Mouse (Mus musculus): ENCODE results near the gene Katna1. TPM values are rescaled to one million over a fixed set of nuclear protein-coding genes. Genes with fewer than 3 reads are reported as not detected.
"Not testable (repeated sequence)": the region's sequence is repeated elsewhere in the genome, so short reads cannot be mapped to it uniquely, and the experiment has no call there.

Gene Katna1
- total RNA-seq (2021) = 10 to 100 TPM; 12.4 to 17.5 TPM

DNA sequence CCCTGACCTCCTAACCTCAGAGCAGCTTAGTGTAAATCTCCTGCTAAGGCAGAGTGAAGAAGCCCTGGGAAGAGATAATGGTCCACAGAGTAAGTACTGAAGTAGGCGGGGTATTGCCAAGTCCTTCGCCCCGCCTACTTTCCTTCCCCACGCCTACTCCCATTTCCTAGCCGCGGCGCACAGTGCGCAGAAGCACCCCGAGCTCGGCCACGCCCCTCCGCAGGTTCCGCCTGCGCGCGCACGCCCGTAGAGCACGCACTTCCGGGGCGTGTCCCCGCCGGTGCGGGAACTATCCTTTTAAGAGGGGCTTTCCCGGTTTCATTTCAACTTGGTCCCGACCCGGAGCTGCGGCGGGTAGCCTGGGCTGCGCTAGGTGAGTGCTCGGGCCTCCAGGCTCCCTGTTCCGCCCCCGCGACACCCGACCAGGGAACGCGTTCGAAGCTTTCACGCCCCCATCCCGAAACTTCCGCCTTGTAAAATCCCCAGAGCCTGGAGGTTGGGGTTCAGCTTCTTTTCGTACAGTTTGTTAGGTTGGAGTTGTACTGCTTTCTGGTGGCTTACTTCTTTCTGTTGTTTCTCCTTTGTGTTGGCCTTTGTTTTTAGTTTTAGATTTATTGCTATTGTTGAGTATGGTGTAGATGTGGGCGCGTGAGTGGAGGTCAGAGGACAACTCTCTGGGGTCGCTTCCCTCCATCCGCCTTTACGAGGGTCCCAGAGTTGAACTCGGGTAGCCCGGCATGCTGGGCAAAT lies at the start of gene Katna1:
TSS of gene Katna1 (plus strand) at position 250 of the 750 bp plus-strand sequence.
- peak; percentile 88 for DNase-seq (ENCODE audit: low spot score in 2 of 2)
- intact Hi-C loops (cut with DNase I) = loop anchor here (5.0 kb wide), 1 partner anchor 56 kb away; no protein-coding TSS in a partner anchor

DNA sequence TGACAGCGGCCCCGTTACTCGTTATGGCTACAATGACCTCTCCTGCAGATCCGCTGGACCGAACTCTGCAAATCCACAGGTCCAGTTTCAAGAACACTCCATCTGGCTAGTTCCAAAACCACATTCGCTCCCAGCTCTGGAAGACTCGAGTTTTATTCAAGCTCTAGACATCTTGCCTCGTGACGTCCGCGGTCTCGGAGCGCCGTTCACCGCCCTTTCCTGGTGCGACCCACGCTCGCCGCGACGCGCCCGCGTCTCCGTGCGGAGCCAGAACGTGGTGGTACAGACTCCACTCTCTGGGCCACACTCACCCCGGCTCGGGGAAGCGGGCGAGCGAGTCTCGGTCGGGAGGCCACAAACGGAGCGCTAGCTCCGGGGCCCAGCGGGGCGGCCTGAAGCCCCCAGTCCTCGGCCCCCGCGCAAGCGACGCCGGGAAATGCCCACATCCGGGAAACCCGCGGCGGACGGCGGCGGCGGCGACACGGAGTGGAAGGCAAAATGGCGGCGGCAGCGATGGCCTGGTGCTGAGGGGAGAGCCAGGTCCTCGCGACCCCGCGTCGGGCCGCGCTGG lies 45.0 kb upstream of the Katna1 start, which contains the start of the genes Pcmt1 and Lats1:
TSS of gene Pcmt1 (minus strand) at position 406 of the 571 bp plus-strand sequence.
TSS of gene Lats1 (plus strand) at position 484 of the 571 bp plus-strand sequence.
- intact Hi-C loops (cut with DNase I) = loop anchor here (1.0 to 5.0 kb wide), 2 partner anchors 18 to 101 kb away; no protein-coding TSS in a partner anchor
- DNase-seq (ENCODE audit: low spot score in 2 of 2) = peak; percentile 91 to 92

DNA sequence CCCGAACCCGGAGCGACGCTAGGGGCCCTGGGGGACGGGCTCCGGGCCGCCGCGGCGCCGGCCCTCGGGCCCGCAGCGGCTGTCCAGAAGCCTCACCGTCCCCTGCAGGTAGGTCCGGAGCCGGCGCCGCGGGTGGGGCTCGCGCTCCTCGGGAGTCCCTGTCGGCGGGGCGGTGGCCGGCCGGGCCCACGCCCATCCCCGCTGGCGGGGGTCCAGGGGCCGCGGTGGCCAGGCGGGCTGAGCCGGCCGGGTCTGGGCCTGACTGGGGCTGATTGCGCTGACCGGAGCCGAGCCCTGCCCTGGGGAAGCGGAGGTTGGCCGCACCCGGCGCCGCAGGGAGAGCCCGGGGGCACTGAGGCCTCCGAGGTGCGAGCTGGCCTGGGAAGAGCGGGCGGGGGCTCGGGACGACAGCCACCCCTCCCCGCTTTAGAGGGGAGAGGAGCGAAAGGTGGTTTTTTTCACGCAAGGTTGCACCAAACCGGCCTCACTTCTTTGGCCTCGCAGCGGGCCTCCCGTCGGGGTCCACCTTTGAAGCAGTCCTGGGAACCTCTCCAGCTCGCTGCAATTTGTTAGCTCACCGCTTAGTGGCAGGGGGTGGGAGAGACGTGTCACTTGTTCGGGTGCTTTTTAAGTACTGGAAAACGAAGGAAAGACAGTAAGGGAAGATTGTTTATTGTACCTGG lies 44.3 kb upstream of the Katna1 start:
- intact Hi-C loops (cut with DNase I) = loop anchor here (1.0 to 5.0 kb wide), 2 partner anchors 18 to 101 kb away; no protein-coding TSS in a partner anchor
- DNase-seq (ENCODE audit: low spot score in 2 of 2) = peak; percentile 56 to 71

DNA sequence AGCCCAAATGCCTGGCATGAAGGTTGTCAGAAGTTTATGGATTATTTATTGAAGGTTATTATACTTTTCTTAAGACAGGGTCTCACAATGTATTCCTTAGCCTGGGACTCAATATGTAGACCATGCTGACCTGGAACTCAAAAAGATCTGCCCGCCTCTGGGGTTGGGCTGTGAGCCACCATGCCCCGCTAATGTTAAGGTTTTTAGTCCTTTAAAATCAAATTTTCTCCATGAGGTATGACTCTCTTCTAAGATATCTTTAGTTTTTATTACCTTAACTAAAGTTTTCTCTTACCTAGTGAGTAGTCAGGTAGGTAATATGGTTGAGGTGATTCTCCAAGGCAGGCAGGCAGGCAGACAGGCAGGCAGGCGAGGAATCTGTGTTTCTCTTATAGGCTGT lies 43.6 kb upstream of the Katna1 start:
- no peak for DNase-seq (ENCODE audit: low spot score in 2 of 2)
- intact Hi-C loops (cut with DNase I) = loop anchor here (5.0 kb wide), 1 partner anchor 100 kb away; no protein-coding TSS in a partner anchor

DNA sequence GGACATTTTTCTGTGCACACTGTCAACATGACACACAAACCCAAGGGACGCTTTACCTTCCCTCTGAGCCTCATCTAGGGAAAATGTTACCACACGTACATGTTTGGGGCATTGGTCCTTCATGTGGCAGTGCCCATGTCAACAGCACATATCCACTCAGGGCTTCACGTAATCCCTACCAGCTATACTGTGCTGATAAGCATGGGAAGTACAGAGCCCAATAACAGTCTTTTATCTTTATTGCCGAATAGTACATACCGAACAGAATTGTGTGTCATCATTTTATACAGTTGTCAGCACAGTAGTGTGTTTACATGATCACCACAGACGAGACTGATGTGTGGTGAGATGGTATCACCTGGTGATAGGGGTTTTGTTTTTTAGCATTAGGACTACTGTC lies 38.9 kb upstream of the Katna1 start:
- intact Hi-C loops (cut with DNase I) = no loop called here
- no peak for DNase-seq (ENCODE audit: low spot score in 2 of 2)

DNA sequence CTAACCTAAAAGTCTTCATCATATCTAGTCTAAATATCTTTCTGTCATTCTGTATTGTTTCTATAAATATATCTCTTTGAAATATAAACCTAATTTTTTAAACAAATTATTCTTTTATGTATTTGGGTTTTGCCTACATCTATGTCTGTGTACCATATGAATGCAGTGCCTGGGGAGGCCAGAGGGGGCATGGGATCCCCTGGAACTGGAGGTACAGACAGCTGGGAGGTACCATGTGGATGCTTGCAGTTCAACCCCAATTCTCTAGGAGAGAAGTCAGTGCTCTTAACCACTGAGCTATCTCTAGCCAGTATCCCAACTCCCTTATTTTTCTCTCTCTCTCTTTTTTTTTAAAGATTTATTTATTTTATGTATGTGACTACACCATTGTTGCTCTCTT lies 30.5 kb upstream of the Katna1 start:
- DNase-seq (ENCODE audit: low spot score in 2 of 2) = no peak
- intact Hi-C loops (cut with DNase I) = no loop called here

DNA sequence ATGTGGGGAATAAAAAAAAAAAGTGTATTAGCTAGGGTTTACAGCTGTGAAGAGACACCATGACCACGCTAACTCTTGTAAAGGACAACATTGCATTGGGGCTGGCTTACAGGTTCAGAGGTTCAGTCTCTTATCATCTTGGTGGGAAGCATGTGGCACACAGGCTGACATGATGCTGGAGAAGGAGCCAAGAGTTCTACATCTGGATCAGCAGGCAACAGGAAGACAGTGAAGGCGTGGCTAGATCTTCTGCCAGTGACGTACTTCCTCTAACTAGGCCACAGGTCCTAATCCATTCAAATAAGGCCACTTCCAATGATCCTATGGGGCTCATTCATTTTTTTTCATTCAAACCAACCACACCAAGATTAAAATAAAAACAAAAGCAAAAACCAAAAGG lies 25.7 kb upstream of the Katna1 start:
- intact Hi-C loops (cut with DNase I) = no loop called here
- DNase-seq (ENCODE audit: low spot score in 2 of 2) = no peak

DNA sequence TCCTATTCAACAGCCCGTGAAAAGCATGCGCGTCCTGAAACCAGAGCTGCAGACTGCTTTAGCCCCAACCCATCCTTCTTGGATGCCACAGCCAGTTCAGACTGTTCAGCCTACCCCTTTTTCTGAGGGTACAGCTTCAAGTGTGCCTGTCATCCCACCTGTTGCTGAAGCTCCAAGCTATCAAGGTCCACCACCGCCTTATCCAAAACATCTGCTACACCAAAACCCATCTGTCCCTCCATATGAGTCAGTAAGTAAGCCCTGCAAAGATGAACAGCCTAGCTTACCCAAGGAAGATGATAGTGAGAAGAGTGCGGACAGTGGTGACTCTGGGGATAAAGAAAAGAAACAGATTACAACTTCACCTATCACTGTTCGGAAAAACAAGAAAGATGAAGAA lies 23.2 kb upstream of the Katna1 start:
- intact Hi-C loops (cut with DNase I) = no loop called here
- DNase-seq (ENCODE audit: low spot score in 2 of 2) = no peak

DNA sequence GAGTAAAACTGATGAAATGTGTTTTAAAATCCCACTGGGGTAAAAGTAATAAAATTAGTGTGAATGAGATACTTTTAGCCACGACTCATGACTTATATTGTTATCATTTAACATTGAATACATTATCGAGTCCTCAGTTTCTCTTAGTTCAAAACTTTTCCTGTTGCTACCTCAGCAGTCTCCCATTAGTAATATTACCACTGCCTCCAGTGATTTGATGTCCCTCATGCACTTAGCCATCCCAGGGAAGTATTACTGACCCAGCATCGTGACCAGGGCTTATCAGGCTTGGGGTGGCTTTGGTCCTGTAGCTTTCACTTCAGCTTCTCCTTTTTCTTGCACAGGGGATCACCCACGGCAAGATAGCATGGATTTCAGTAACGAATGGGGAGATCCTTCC lies 15.7 kb upstream of the Katna1 start:
- intact Hi-C loops (cut with DNase I) = no loop called here

DNA sequence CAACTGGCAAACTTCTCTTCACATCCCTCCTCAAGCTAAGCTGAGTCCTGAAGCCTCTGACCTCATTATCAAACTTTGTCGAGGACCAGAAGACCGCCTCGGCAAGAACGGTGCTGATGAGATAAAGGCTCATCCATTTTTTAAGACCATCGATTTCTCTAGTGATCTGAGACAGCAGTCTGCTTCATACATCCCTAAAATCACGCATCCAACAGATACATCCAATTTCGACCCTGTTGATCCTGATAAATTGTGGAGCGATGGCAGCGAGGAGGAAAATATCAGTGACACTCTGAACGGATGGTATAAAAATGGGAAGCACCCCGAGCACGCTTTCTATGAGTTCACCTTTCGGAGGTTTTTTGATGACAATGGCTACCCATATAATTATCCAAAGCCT lies 13.3 kb upstream of the Katna1 start:
- intact Hi-C loops (cut with DNase I) = no loop called here

More for the DNA sequence above, 15.7 kb upstream of the Katna1 start:
- no peak for DNase-seq (ENCODE audit: low spot score in 2 of 2)

DNA sequence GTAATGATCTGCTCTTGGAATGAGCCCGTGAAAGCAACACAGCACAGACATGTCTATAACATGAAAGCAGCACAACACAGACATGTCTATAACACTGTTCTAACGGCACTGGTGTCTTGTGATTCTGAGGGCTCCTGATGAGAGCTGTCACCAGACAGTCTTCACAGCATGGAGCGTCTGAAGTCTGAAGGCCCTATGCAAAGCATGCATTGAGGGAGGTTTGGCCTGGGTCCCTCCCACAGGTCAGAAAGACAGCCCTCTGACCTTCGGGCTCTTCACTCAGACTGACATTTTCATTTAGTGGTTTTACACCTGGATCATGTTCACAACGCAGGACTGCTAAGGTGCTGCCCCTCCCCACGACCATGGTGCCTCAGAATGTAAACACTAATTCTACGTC lies 10.7 kb upstream of the Katna1 start:
- intact Hi-C loops (cut with DNase I) = no loop called here
- no peak for DNase-seq (ENCODE audit: low spot score in 2 of 2)

More for the DNA sequence above, 13.3 kb upstream of the Katna1 start:
- DNase-seq (ENCODE audit: low spot score in 2 of 2) = no peak

DNA sequence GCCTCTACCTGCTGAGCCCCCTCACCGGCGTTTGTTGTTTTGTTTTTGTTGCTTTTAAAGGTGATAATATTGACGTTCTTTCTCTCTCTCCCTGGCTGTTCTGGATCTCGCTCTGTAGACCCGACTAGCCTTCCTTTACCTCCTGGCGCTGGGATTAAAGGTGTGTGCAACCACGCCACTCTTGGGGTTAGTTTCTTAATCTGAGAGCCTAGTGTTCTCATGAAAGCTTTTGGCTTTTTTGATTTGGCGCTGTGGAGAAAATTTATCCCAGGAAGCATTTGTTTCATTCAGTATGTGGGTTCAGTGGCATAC lies 657 bp downstream of the Katna1 start:
- intact Hi-C loops (cut with DNase I) = loop anchor here (5.0 kb wide), 1 partner anchor 56 kb away; no protein-coding TSS in a partner anchor
- no peak for DNase-seq (ENCODE audit: low spot score in 2 of 2)

DNA sequence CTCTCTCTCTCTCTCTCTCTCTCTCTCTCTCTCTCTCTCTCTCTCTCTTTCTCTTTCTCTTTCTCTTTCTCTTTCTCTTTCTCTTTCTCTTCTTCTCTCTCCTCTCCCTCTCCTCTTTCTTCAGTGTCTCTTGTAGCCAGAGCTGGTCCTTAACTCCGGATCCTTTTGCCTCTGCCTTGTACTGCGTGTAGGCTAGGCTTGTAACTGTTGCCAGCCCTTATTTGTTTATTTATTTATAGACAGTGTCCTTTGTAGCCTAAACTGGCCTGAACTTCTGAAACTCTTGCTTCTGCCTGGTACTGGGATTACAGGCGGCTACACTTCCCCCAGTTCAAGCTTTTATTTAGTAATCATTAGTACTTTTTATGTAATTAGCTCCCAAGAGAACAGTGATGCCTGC lies 1.2 kb downstream of the Katna1 start:
- DNase-seq (ENCODE audit: low spot score in 2 of 2) = no peak
- intact Hi-C loops (cut with DNase I) = loop anchor here (5.0 kb wide), 1 partner anchor 55 kb away; no protein-coding TSS in a partner anchor

DNA sequence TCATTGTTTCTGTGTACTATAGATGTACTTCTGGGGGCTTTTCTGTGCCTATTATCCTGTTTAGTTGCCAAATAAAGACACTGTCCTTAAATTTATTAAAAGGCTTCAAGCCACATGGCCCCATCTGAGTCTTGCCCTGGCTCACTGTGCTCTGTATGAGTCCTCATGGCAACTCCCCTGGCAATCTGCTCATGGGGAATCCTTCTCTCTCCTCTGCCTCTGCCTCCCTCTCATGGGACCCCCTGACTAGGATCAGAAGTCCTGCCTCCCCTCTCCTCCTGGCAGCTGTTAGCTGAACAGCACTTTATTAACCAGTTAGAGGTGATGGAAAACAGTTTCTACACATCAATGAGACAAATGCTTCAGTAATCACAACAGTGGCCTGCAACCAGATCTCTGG lies 5.8 kb downstream of the Katna1 start:
- intact Hi-C loops (cut with DNase I) = no loop called here

DNA sequence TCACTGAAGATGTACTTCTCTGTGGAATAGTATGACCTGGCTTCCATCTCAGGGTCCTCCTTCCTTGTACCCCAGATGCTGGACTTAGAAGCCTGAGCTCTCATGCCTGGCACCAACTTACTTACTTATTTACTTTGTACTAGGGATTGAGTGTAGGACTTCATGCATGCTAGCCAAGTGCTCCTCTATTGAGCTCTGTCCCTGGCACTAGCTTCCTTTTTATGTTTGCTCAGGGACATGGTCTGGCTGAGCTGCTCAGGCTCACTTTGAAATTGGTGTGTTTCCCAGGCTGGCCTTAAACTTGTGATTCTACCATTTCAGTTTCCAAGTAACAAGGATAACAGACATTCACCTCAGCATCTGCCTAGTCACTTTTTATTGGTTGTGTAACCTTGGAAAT lies 11.3 kb downstream of the Katna1 start:
- intact Hi-C loops (cut with DNase I) = no loop called here
- DNase-seq (ENCODE audit: low spot score in 2 of 2) = no peak

More for the DNA sequence above, 5.8 kb downstream of the Katna1 start:
- DNase-seq (ENCODE audit: low spot score in 2 of 2) = no peak

DNA sequence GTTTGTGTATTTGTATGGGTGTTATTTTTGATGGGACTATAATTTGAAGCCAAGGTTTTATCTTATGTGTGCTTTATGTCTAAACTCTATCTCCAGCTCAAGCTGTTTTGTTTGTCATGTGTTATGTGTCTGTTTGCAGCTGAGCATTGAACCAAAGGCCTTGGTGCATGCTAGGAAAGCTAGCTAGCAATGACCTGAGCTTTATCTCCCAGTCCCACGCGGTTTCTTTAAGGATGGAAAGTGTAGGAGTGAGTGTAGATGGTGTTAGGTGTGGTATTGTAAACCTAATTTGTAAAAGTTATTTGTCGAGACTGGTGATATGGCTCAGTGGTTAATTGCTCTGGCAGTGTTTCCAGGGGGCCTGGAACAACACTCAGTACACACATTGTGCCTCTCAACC lies 12.1 kb downstream of the Katna1 start:
- intact Hi-C loops (cut with DNase I) = no loop called here
- DNase-seq (ENCODE audit: low spot score in 2 of 2) = no peak

DNA sequence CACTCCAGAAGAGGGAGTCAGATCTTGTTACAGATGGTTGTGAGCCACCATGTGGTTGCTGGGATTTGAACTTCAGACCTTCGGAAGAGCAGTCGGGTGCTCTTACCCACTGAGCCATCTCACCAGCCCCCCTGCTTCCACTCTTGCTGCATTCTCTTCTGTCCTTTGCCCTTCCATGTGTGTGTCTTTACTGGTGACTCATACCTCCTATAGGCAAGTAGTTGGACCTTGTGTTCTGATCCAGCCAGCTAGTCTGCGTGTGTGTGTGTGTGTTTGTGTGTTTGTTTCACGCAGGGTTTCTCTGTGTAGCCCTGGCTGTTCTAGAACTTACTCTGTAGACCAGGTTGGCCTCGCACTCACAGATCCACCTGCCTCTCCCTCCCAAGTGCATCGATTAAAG lies 19.7 kb downstream of the Katna1 start:
- DNase-seq (ENCODE audit: low spot score in 2 of 2); intact Hi-C loops (cut with DNase I): not testable (repeated sequence)

DNA sequence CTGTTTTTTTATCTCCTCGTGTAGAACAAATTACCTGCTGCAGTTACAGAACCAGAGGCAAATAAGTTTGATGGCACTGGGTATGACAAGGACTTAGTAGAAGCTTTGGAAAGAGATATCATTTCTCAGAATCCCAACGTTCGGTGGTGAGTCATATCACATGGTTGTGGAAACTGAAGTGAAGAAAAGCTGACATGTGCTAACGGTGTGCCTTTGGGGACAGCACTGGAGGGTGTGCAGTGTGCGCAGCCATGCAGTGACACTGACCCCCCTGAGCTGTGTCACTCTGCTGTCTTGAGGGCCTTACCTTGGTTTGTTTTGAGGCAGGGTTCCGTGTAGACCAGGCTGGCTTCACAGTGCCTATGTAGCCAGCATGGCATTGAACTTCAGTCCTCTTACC lies 23.0 kb downstream of the Katna1 start:
- intact Hi-C loops (cut with DNase I) = no loop called here
- DNase-seq (ENCODE audit: low spot score in 2 of 2) = no peak

DNA sequence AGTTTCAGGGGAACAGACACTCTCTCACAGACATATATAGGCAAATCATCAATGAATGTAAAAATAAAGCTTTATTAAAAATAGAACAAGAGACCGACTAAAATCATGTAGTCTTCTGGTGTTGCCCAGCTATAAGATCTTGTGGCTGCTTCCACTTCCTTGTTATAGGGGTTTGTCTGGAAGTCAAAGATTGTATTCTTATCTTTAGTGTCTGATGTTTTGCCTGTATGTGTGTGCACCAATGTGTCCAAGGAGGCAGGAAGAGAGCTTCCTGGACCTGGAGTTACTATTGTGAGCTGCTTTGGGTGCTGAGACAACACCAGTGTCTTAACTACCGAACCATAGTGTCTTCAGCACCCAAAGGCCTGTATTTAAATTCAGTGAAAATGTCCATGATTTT lies 31.7 kb downstream of the Katna1 start:
- intact Hi-C loops (cut with DNase I) = no loop called here
- no peak for DNase-seq (ENCODE audit: low spot score in 2 of 2)

DNA sequence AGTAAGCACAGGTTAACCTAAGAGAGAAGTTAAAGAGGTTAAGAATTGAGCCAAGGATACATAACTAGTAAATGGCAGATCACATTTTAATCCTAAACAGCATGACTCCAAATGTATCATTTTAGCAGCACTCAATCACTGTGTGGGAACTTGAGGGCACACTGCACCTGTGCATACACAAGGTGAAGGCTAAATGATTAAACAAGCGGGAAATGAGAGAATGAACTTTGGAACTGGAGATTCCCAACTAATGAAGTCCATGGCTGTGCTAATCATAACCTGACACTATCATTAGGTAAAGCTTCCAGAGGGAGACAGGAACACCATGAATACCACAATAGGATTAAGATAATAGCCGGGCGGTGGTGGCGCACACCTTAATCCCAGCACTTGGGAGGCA lies 46.5 kb downstream of the Katna1 start:
- intact Hi-C loops (cut with DNase I) = no loop called here
- no peak for DNase-seq (ENCODE audit: low spot score in 2 of 2)
